In genomic region chr1:188140221-188140620, GRCm38 (mm10) we compare ENCODE assay signal across 29 mouse cellular contexts.
A peak's percentile ranks its signal among the peaks of the same experiment; 100 is the strongest.
DNase-seq lines count a peak whose midpoint lies in the region; ATAC-seq and TF ChIP-seq lines count a peak whose summit lies in the region.
"Had no signal": no experiment of that assay in that cellular context is flagged by ENCODE, and none has a peak within 500 bp of the region (broad histone marks: within the 10 kb centered on the region; RNA-seq: fewer than 3 reads in every experiment).

No protein-coding gene starts in this region.

- H3K9me3 ChIP-seq in heart, embryonic 12.5 days (replicated peaks) = no peaks in the 10 kb centered on the region
- H3K9me3 ChIP-seq: embryonic facial prominence, embryonic 10.5 days; embryonic facial prominence, embryonic 15.5 days; forebrain, embryonic 13.5 days; heart, embryonic 10.5 days; hindbrain, embryonic 12.5 days; limb, embryonic 13.5 days; liver, embryonic 12.5 days; midbrain, embryonic 13.5 days; neural tube, embryonic 13.5 days had no signal

- no peak overlapping the region for H3K4me3 ChIP-seq in kidney, adult 2 months (ENCODE audit: insufficient read depth, low read depth, low read length)
- no peak overlapping the region for H3K4me3 ChIP-seq in heart, embryonic 12.5 days
- H3K4me3 ChIP-seq: embryonic facial prominence, embryonic 10.5 days; embryonic facial prominence, embryonic 15.5 days; forebrain, embryonic 13.5 days; heart, embryonic 10.5 days; hindbrain, embryonic 12.5 days; layer of hippocampus, adult 2 months; limb, embryonic 13.5 days; liver, embryonic 12.5 days; midbrain, embryonic 13.5 days; neural tube, embryonic 13.5 days had no signal

- H3K4me2 ChIP-seq in heart, embryonic 12.5 days = no peak overlapping the region
- H3K4me2 ChIP-seq: embryonic facial prominence, embryonic 15.5 days; forebrain, embryonic 13.5 days; hindbrain, embryonic 12.5 days; limb, embryonic 13.5 days; liver, embryonic 12.5 days; midbrain, embryonic 13.5 days; neural tube, embryonic 13.5 days had no signal

- peaks cover 6% of the 10 kb centered on the region for H3K4me1 ChIP-seq in kidney, adult 2 months (ENCODE audit: control insufficient read depth, insufficient read depth, low read length)
- H3K4me1 ChIP-seq in heart, embryonic 12.5 days (replicated peaks) = 0 out of 2 replicates have a peak, but pooled peaks cover 7% of the 10 kb centered on the region
- H3K4me1 ChIP-seq: embryonic facial prominence, embryonic 15.5 days; heart, embryonic 10.5 days; liver, embryonic 12.5 days had no signal

- peak; percentile 47 for DNase-seq in adrenal gland, postnatal 14 days
- DNase-seq in adrenal gland, adult (ENCODE audit: inconsistent age in 2 of 2, low spot score in 1 of 2) = no peak
- DNase-seq in kidney, adult 2 months = peak; percentile 83
- DNase-seq in kidney, postnatal 4 days = no peak
- DNase-seq in kidney, adult 9 months = peak; percentile 84
- DNase-seq: cerebellum, adult 8-10 months; cerebellum, postnatal 25 days; gastrocnemius, postnatal 14 days; heart, adult 11 months; heart, postnatal 36 days; lung, adult 18-20 months; lung, postnatal 4 days; thymus, adult 2 months; thymus, postnatal 36 days had no signal

- no peaks in the 10 kb centered on the region; the same call in 1 of the 2 replicates for H3K36me3 ChIP-seq in kidney, adult 2 months (ENCODE audit: control insufficient read depth, insufficient read depth, low read length)
- no peaks in the 10 kb centered on the region for H3K36me3 ChIP-seq in heart, embryonic 12.5 days
- H3K36me3 ChIP-seq: embryonic facial prominence, embryonic 10.5 days; embryonic facial prominence, embryonic 15.5 days; heart, embryonic 10.5 days; hindbrain, embryonic 12.5 days; limb, embryonic 13.5 days; liver, embryonic 12.5 days; midbrain, embryonic 13.5 days; neural tube, embryonic 13.5 days had no signal

- no peak for TF ChIP-seq POLR2A in kidney, adult 2 months (IDR thresholded peaks at IDR 0.05; ENCODE audit: low read depth, low read length)

- TF ChIP-seq CTCF in kidney, adult 2 months (conservative IDR thresholded peaks at IDR 0.05; ENCODE audit: insufficient read depth, insufficient read length, low read depth, low read length) = no peak

- no peak for ATAC-seq in heart, embryonic 12.5 days (ENCODE audit: insufficient number of reproducible peaks, low FRiP score)
- ATAC-seq in inflammation-experienced regulatory T-cells, adult 6 months = no peak
- ATAC-seq: intestine, postnatal 0 days; liver, embryonic 12.5 days; lung, postnatal 0 days; midbrain, embryonic 13.5 days; Patski had no signal

- WGBS in kidney, adult 2 months = 27% methylated on average over 4 of the region's 4 CpGs
- WGBS in heart, embryonic 12.5 days = 62% methylated on average over 4 of the region's 4 CpGs

- no peaks in the 10 kb centered on the region for H3K27me3 ChIP-seq in kidney, adult 2 months (replicated peaks; ENCODE audit: control insufficient read depth, insufficient read depth, low read length)
- H3K27me3 ChIP-seq in heart, embryonic 12.5 days (replicated peaks) = no peaks in the 10 kb centered on the region
- H3K27me3 ChIP-seq: embryonic facial prominence, embryonic 15.5 days; hindbrain, embryonic 12.5 days; liver, embryonic 12.5 days; midbrain, embryonic 13.5 days had no signal

- H3K9ac ChIP-seq in heart, embryonic 12.5 days = no peak overlapping the region
- H3K9ac ChIP-seq: embryonic facial prominence, embryonic 15.5 days; forebrain, embryonic 13.5 days; hindbrain, embryonic 12.5 days; limb, embryonic 13.5 days; liver, embryonic 12.5 days; midbrain, embryonic 13.5 days; neural tube, embryonic 13.5 days had no signal

- no peak overlapping the region for H3K27ac ChIP-seq in kidney, adult 2 months (ENCODE audit: insufficient read depth, low read depth, low read length)
- no peak overlapping the region for H3K27ac ChIP-seq in heart, embryonic 12.5 days (ENCODE audit: poor library complexity, severe bottlenecking)
- H3K27ac ChIP-seq: embryonic facial prominence, embryonic 10.5 days; embryonic facial prominence, embryonic 15.5 days; forebrain, embryonic 13.5 days; heart, embryonic 10.5 days; hindbrain, embryonic 12.5 days; layer of hippocampus, adult 2 months; limb, embryonic 13.5 days; liver, embryonic 12.5 days; midbrain, embryonic 13.5 days; neural tube, embryonic 13.5 days had no signal

Comparison
In these comparisons a context has a peak if more than half of its experiments do, and no peak if none do; other contexts are left out.
1. DNase-seq: peak in adrenal gland, postnatal 14 days (single experiment), kidney, adult 2 months (single experiment) and kidney, adult 9 months (single experiment); none in adrenal gland, adult (0 of 2) and kidney, postnatal 4 days (0 of 2).